Mouse (Mus musculus): ENCODE results near the gene Prss27.

GRCm38 (mm10) chr17:24037360-24037759, 584 bp upstream of the Prss27 start:
- TF ChIP-seq POLR2A (IDR thresholded peaks at IDR 0.05; ENCODE audit: borderline replicate concordance, insufficient read depth, low read length) (no peak), CTCF (IDR thresholded peaks at IDR 0.05; ENCODE audit: borderline replicate concordance, insufficient read depth, low read depth, low read length) (no peak)

All from cerebellum, adult 2 months (tissue).